Mouse (Mus musculus) lung, postnatal 14 days (tissue): ENCODE measurements at regions not wholly inside any gene's neighbourhood (a gene's known extent, or its start where the extent isn't known, plus 50 kb on each side); places are given as distances from the start of the nearest gene placed in this dataset.
"Not testable (repeated sequence)": the region's sequence is repeated elsewhere in the genome, so short reads cannot be mapped to it uniquely, and the experiment has no call there.

Source experiments
- DNase-seq: peaks from one replicate; pipeline ENCODE4 v3.0.0; 2021

DNA sequence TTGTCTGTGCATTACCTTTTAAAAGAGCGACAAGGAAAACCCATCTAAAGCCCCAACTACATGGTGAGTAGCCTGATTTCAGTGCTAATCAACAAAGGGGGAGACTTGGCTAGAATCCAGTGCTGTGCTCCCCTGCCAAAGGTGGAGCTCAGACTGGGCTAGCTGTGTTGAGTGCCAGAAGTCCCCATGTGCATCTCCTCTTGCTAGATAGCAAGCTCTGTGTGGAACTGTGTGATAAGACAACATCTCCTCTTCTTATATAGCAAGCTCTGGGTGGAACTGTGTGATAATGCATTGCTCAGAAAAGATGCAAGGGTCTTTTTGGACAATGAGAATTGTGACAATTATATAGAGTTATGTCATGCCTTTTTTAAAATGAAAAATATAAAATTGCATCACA is 741.4 kb downstream of the Adam6a start:
- no peak for DNase-seq

GRCm38 (mm10) chr12:114287041-114287440 is 743.3 kb downstream of the Adam6a start:
- no peak for DNase-seq

DNA sequence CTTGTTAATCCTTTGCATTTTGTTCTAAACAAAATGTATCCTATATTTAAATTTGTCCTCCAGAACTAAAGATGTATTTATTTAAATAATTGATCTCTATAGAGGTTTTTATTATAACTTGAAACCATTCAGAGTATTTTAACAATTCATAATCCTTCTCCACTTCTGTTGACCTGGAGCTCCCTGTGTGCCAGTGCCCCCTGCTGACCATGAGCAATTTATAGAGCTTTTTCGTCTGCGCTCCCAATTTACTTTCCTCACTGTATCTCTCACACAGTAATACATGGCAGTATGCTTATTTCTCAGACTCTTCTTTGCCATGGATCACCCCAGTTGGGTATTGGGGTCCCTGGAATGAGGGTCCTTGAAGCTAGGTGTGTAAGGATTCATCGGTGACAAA is 747.4 kb downstream of the Adam6a start:
- no peak for DNase-seq

GRCm38 (mm10) chr12:114299771-114300170 is 756.1 kb downstream of the Adam6a start:
- DNase-seq: no peak

GRCm38 (mm10) chr12:114301728-114302127 is 758.0 kb downstream of the Adam6a start:
- DNase-seq: no peak

DNA sequence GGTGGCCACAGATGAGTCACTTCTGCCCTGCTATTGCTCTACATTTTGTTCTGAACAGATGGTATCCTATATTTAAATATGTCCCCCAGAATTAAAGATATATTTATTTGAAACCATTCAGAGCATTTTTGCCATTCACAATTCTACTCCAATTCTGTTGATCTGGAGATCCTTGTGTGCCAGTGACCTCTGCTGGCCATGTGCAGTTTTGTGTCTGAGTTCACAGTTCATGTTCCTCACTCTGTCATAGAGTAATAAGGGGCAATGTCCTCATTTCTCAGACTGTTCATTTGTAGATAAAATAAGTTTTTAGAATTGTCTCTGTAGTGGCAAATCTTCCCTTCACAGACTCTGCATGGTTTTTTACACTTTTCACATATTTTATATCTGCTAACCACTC is 788.8 kb downstream of the Adam6a start:
- DNase-seq: no peak

GRCm38 (mm10) chr12:114366276-114366675 is 822.6 kb downstream of the Adam6a start:
- no peak for DNase-seq

GRCm38 (mm10) chr12:114378696-114379350 is 835.1 kb downstream of the Adam6a start:
- peak; percentile 2 for DNase-seq

GRCm38 (mm10) chr12:114391447-114391846 is 847.7 kb downstream of the Adam6a start:
- DNase-seq: no peak

DNA sequence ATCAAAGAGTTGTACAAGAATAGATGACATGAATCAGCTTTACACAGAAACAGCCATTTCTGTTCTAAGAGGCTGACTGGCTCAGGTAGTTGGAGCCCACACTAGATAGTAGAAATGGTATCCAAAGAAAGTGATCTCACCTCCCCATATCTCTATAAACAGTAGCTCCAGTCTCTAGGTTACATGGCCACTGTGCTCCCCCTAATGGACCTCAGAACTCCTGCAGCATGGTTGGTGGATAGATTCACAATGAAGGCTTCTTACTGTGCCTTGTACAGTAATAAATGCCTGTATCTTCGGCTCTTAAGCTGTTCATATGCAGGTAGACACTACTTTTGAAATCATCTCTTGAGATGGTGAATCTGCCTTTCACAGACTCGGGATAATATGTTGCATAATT is 862.5 kb downstream of the Adam6a start:
- no peak for DNase-seq

- no peak for DNase-seq
Measured at GRCm38 (mm10) chr12:114434529-114434928, 890.8 kb downstream of the Adam6a start.

- no peak for DNase-seq
Measured at GRCm38 (mm10) chr12:114462037-114462436, 918.3 kb downstream of the Adam6a start.

GRCm38 (mm10) chr12:114462566-114462965 is 918.9 kb downstream of the Adam6a start:
- DNase-seq: no peak

- no peak for DNase-seq
Measured at GRCm38 (mm10) chr12:114468857-114469256, 925.1 kb downstream of the Adam6a start.

GRCm38 (mm10) chr12:114472678-114473077 is 929.0 kb downstream of the Adam6a start:
- DNase-seq: not testable (repeated sequence)

GRCm38 (mm10) chr12:114478741-114479140 is 935.0 kb downstream of the Adam6a start:
- DNase-seq: no peak

GRCm38 (mm10) chr12:114493500-114494031 is 949.9 kb downstream of the Adam6a start:
- not testable (repeated sequence) for DNase-seq

DNA sequence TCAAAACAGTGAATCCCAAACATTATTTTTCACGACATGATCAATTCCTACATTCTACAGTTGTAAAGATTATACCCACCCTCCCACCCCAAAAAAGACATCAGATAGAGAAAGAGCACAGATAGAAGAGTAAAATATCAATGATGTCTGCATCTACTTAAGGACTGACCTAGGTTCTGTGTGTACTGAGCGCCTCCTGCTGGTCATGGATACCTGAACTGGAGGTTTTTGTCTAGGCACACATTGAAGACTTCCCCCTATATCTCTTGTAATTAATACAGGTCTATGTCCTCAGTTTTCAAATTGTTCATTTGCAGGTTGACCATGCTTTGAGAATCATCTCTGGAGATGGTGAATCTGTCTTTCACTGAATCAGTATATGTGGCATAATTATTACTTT is 952.0 kb downstream of the Adam6a start:
- DNase-seq: no peak

DNA sequence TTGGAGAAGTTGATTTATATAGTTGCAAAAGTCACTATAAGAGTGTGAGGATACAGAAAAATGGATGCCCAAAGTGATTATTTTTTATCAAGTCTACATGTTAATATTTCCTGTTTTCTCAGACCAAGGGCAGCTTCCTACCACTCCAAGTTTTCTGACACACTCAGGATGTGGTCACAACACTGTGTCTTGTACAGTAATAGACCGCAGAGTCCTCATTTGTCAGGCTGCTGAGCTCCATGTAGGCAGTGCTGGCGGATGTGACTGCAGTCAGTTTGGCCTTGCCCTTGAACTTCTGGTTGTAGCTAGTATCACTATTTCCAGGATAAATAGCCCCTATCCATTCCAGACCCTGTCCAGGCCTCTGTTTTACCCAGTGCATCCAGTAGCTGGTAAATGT is 969.4 kb downstream of the Adam6a start:
- DNase-seq: no peak

DNA sequence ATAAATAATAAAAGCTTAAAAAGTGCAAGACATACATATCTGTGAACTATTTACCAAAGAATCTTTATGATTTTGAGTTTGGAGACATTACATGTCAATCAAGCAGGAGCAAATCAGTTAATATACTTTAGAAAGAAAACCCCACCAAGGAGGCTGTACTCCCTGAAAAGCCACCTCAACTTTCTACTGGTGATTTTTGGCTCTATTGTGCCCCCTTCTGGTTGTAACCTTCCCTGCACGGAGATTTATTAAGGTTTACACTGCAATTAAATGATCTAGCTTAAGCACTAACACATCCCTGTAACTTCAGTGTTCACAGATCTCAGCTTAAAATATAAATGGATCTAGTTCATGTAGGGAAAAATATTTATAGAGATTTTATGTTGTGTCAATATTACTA is 998.4 kb downstream of the Adam6a start:
- DNase-seq: not testable (repeated sequence)

GRCm38 (mm10) chr12:114544931-114545330 is 1001.2 kb downstream of the Adam6a start:
- not testable (repeated sequence) for DNase-seq

GRCm38 (mm10) chr12:114562440-114562839 is 1018.7 kb downstream of the Adam6a start:
- DNase-seq: no peak

DNA sequence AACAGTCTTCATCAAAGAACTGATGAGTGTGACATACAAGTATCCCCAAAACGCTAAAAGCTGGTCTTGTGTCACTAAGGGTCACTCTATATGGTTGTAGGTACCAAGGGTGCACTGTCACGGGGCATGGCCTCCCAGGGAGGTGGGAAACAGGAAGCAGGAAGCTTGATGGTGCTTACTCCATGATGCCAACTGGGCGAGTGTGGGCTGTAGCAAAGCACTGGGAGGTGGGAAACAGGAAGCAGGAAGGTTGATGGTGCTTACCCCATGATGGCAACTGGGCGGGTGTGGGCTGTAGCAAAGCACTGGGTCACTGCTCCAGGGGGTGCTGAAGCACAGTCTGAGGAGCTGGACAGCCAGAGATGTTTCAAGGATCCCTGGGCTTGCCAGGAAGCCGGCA is 1019.3 kb downstream of the Adam6a start:
- no peak for DNase-seq

- no peak for DNase-seq
Measured at GRCm38 (mm10) chr12:114563683-114564082, 1020.0 kb downstream of the Adam6a start.

DNA sequence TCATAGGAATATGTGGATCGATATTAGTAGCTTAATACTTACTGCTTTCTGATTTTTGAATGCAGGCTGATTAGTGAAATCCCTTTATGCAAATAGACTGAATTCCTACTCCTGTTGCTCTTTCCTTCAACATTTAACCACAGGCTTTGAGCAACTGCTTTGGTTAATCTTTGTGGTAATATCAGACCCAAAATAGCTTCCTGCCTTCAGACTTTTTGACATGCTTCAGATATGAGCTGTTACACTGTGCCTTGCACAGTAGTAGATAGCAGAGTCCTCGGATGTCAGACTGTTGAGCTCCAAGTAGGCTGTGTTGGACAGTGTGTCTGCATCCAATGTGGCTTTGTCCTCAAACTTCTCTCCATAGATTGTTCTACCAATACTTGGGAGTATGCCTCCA is 1020.6 kb downstream of the Adam6a start:
- DNase-seq: no peak
